In the genomic region with DNA sequence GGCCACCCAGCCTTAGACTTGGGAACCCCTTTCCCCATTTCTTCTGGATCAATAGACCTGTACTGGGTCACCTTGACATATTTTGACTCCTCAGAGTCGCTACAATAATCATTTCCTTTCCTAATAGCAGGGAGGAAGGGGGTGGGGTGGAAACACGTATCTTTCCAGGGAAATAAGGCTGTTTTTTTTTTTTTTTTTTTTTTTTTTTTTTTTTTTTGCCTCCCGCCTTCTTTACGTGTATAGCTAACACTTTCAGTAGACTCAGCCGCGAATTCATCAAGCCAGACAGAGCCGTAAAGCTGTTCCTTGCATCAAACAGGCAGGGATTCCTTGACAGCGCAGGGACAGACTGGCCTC, we compare ENCODE assay signal across 8 mouse cellular contexts. TPM values are rescaled to one million over a fixed set of nuclear protein-coding genes. Genes with fewer than 3 reads are reported as not detected.
DNase-seq lines count a peak whose midpoint lies in the region; ATAC-seq and TF ChIP-seq lines count a peak whose summit lies in the region.

No protein-coding gene starts in this region.

- no peak for ATAC-seq in kidney, postnatal 0 days (replicated peaks; ENCODE audit: low FRiP score, low read depth)
- no peak for ATAC-seq in hindbrain, postnatal 0 days
- no peak for ATAC-seq in midbrain, postnatal 0 days (ENCODE audit: low FRiP score)

- H3K27ac ChIP-seq in kidney, postnatal 0 days, result no peak overlapping the region
- H3K27ac ChIP-seq in embryonic facial prominence, embryonic 10.5 days (replicated peaks), result peak overlapping the region; percentile 86; the same call in 1 of the 2 replicates
- H3K27ac ChIP-seq in hindbrain, postnatal 0 days, result no peak overlapping the region
- no peak overlapping the region for H3K27ac ChIP-seq in midbrain, postnatal 0 days (ENCODE audit: low read depth, low read length)
- no peak overlapping the region for H3K27ac ChIP-seq in thymus, adult 2 months (ENCODE audit: control insufficient read depth, insufficient read depth, low read length)

- no peaks in the 10 kb centered on the region for H3K36me3 ChIP-seq in kidney, postnatal 0 days (ENCODE audit: insufficient read depth, low read length)
- no peaks in the 10 kb centered on the region for H3K36me3 ChIP-seq in embryonic facial prominence, embryonic 10.5 days (replicated peaks)
- no peaks in the 10 kb centered on the region for H3K36me3 ChIP-seq in hindbrain, postnatal 0 days (ENCODE audit: insufficient read depth, low read length)
- H3K36me3 ChIP-seq in midbrain, postnatal 0 days (ENCODE audit: insufficient read depth, low read length), result no peaks in the 10 kb centered on the region
- no peaks in the 10 kb centered on the region for H3K36me3 ChIP-seq in thymus, adult 2 months (ENCODE audit: control insufficient read depth, insufficient read depth, low read length)

- no peaks in the 10 kb centered on the region for H3K27me3 ChIP-seq in kidney, postnatal 0 days (ENCODE audit: insufficient read depth, low read length)
- H3K27me3 ChIP-seq in embryonic facial prominence, embryonic 10.5 days (replicated peaks; ENCODE audit: low read depth, poor library complexity, severe bottlenecking), result peaks cover 56% of the 10 kb centered on the region
- H3K27me3 ChIP-seq in hindbrain, postnatal 0 days (ENCODE audit: insufficient read depth, low read length), result no peaks in the 10 kb centered on the region
- no peaks in the 10 kb centered on the region for H3K27me3 ChIP-seq in midbrain, postnatal 0 days (ENCODE audit: insufficient read depth, low read length)
- no peaks in the 10 kb centered on the region for H3K27me3 ChIP-seq in thymus, adult 2 months (ENCODE audit: control insufficient read depth, insufficient read depth, low read length)

- peak overlapping the region; percentile 70; the same call in 1 of the 2 replicates for H3K9ac ChIP-seq in kidney, postnatal 0 days (ENCODE audit: low read depth, low read length)
- peak overlapping the region; percentile 67 for H3K9ac ChIP-seq in hindbrain, postnatal 0 days (replicated peaks; ENCODE audit: low read length)
- peak overlapping the region; percentile 69; the same call in 1 of the 2 replicates for H3K9ac ChIP-seq in midbrain, postnatal 0 days (replicated peaks; ENCODE audit: low read length, poor library complexity, severe bottlenecking)

- peak overlapping the region; percentile 60 for H3K4me3 ChIP-seq in kidney, postnatal 0 days (replicated peaks; ENCODE audit: low read depth, low read length)
- H3K4me3 ChIP-seq in embryonic facial prominence, embryonic 10.5 days, result peak overlapping the region; percentile 79
- H3K4me3 ChIP-seq in hindbrain, postnatal 0 days (ENCODE audit: low read length), result peak overlapping the region; percentile 87
- H3K4me3 ChIP-seq in midbrain, postnatal 0 days (ENCODE audit: low read depth, low read length), result peak overlapping the region; percentile 85
- H3K4me3 ChIP-seq in thymus, adult 2 months (ENCODE audit: control insufficient read depth, insufficient read depth, low read length), result no peak overlapping the region

- H3K9me3 ChIP-seq in kidney, postnatal 0 days (replicated peaks; ENCODE audit: low read length), result no peaks in the 10 kb centered on the region
- H3K9me3 ChIP-seq in embryonic facial prominence, embryonic 10.5 days, result no peaks in the 10 kb centered on the region
- no peaks in the 10 kb centered on the region for H3K9me3 ChIP-seq in hindbrain, postnatal 0 days (ENCODE audit: low read length)
- no peaks in the 10 kb centered on the region for H3K9me3 ChIP-seq in midbrain, postnatal 0 days (ENCODE audit: low read length)

- TF ChIP-seq POLR2A in thymus, adult 2 months (IDR thresholded peaks at IDR 0.05; ENCODE audit: control insufficient read depth, extremely low read depth, insufficient read depth, low read length, poor library complexity), result no peak

- peak overlapping the region; percentile 95 for H3K4me2 ChIP-seq in kidney, postnatal 0 days (ENCODE audit: low read length)
- peak overlapping the region; percentile 95 for H3K4me2 ChIP-seq in hindbrain, postnatal 0 days (ENCODE audit: low read depth, low read length)
- peak overlapping the region; percentile 95 for H3K4me2 ChIP-seq in midbrain, postnatal 0 days (ENCODE audit: low read depth, low read length, poor library complexity, severe bottlenecking)

- no peak for DNase-seq in kidney, postnatal 0 days (ENCODE audit: low spot score)
- no peak for DNase-seq in kidney, adult 9 months
- no peak for DNase-seq in embryonic facial prominence, embryonic 10.5 days (ENCODE audit: low spot score)
- DNase-seq in hindbrain, postnatal 0 days (ENCODE audit: low spot score), result peak; percentile 36
- DNase-seq in midbrain, postnatal 0 days (ENCODE audit: low spot score), result no peak
- no peak for DNase-seq in urinary bladder, postnatal 36 days (ENCODE audit: low spot score in 2 of 2)
- DNase-seq in thymus, adult 2 months, result no peak
- no peak for DNase-seq in layer of hippocampus, postnatal 10 days (ENCODE audit: low spot score in 2 of 2)

- peaks cover 36% of the 10 kb centered on the region for H3K4me1 ChIP-seq in kidney, postnatal 0 days (replicated peaks; ENCODE audit: insufficient read depth, low read length)
- peaks cover 53% of the 10 kb centered on the region for H3K4me1 ChIP-seq in embryonic facial prominence, embryonic 10.5 days
- 0 out of 2 replicates have a peak, but pooled peaks cover 10% of the 10 kb centered on the region for H3K4me1 ChIP-seq in hindbrain, postnatal 0 days (ENCODE audit: insufficient read depth, low read length)
- H3K4me1 ChIP-seq in midbrain, postnatal 0 days (ENCODE audit: insufficient read depth, low read length), result peaks cover 11% of the 10 kb centered on the region
- peaks cover 18% of the 10 kb centered on the region for H3K4me1 ChIP-seq in thymus, adult 2 months (replicated peaks; ENCODE audit: control insufficient read depth, insufficient read depth, low read length)

- TF ChIP-seq CTCF in kidney, postnatal 0 days (IDR thresholded peaks at IDR 0.05; ENCODE audit: low read depth), result no peak
- no peak for TF ChIP-seq CTCF in hindbrain, postnatal 0 days (IDR thresholded peaks at IDR 0.05; ENCODE audit: low read depth)
- no peak for TF ChIP-seq CTCF in midbrain, postnatal 0 days (IDR thresholded peaks at IDR 0.05)
- TF ChIP-seq CTCF in thymus, adult 2 months (IDR thresholded peaks at IDR 0.05; ENCODE audit: borderline replicate concordance, control insufficient read depth, extremely low read depth, insufficient read depth, low read length, poor library complexity), result no peak

- WGBS in kidney, postnatal 0 days, result 13% methylated on average over 8 of the region's 8 CpGs
- WGBS in embryonic facial prominence, embryonic 10.5 days, result 31% methylated on average over 8 of the region's 8 CpGs
- WGBS in hindbrain, postnatal 0 days, result 14% methylated on average over 8 of the region's 8 CpGs
- whole genome bisulfite sequencing in midbrain, postnatal 0 days, result 10% methylated on average over 8 of the region's 8 CpGs
- 32% methylated on average over 8 of the region's 8 CpGs for WGBS in thymus, adult 2 months

RNA-seq across cellular contexts. Expression of a gene that starts 1.7 kb away (rescaled TPM):
- polyA plus RNA-seq in kidney, postnatal 0 days (2015; fragmentation: Nextera tagmentation; extraction: Ambion mirVana), result 2.7 and 2.9 TPM in 2 replicates
- polyA plus RNA-seq in embryonic facial prominence, embryonic 10.5 days (2016; fragmentation: Nextera tagmentation; extraction: Ambion mirVana), result 1.1 and 1.3 TPM in 2 replicates
- total RNA-seq in hindbrain, postnatal 0 days (2014; rRNA removed), result 22.3 and 26.7 TPM in 2 replicates
- 2.5 and 2.9 TPM in 2 replicates for polyA plus RNA-seq in hindbrain, postnatal 0 days (2015; fragmentation: Nextera tagmentation; extraction: Ambion mirVana)
- 20.5 and 22.7 TPM in 2 replicates for total RNA-seq in midbrain, postnatal 0 days (2014; rRNA removed)
- polyA plus RNA-seq in midbrain, postnatal 0 days (2015; fragmentation: Nextera tagmentation; extraction: Ambion mirVana), result 2.6 and 2.8 TPM in 2 replicates
- polyA plus RNA-seq in thymus, adult 2 months (2012; rRNA removed), result 15.5 and 19.4 TPM in 2 replicates
- 10 to 100 TPM; 51.2 to 56.1 TPM for total RNA-seq in layer of hippocampus, postnatal 10 days (2021)
